Mouse (Mus musculus) heart, adult 2 months (tissue): ENCODE measurements around the gene Zswim3.

Experiments
- CTCF ChIP-seq: fragments of 200-600 bp; IDR thresholded peaks from 2 replicates; pipeline ENCODE4 v1.8.1; 2022; ENCODE audit warnings: antibody characterized with exemption, mild to moderate bottlenecking, moderate library complexity
- EP300 ChIP-seq: fragments of 200-500 bp; IDR thresholded peaks from 2 replicates; pipeline ENCODE4 v1.6.1; 2011; ENCODE audit warnings: low read depth, low read length, control low read depth; ENCODE audit not compliant: insufficient read depth
- POLR2A ChIP-seq: fragments of 200-500 bp; IDR thresholded peaks from 2 replicates; pipeline ENCODE4 v1.6.1; 2011; ENCODE audit warnings: mild to moderate bottlenecking, low read depth, low read length, control low read depth; ENCODE audit not compliant: insufficient read depth

DNA sequence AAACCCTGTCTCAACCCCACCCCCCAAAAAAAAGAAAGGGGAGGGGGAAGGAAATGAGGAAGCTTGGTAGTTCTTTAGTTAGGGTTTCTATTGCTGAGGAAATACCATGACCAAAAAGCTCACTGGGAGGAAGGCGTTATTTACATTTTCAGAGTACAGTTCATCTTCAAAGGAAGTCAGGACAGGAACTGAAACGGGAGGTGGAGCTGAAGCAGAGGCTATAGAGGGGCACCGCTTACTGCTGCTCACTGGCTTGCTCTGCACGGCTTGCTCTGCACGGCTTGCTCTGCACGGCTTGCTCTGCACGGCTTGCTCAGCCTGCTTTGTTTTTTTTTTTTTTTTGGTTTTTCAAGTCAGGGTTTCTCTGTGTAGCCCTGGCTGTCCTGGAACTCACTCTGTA is 63.6 kb downstream of the Zswim3 start:
- no peak for TF ChIP-seq CTCF
- TF ChIP-seq POLR2A, result no peak
- TF ChIP-seq EP300, result no peak
